Mouse (Mus musculus): Measurements from ENCODE around the gene Trp53i11.

GRCm38 (mm10) chr2:93139476-93139875, 47.9 kb upstream of the Trp53i11 start:
- TF ChIP-seq CTCF (IDR thresholded peaks at IDR 0.05; ENCODE audit: low read depth, low read length) (no peak), EP300 (IDR thresholded peaks at IDR 0.05; ENCODE audit: insufficient read depth, low read depth, low read length) (no peak), POLR2A (IDR thresholded peaks at IDR 0.05; ENCODE audit: insufficient read depth, low read length) (no peak)
